Mouse (Mus musculus): ENCODE measurements at regions not wholly inside any gene's neighbourhood (a gene's known extent, or its start where the extent isn't known, plus 50 kb on each side); places are given as distances from the start of the nearest gene placed in this dataset.

- TF ChIP-seq CTCF (IDR thresholded peaks at IDR 0.05; ENCODE audit: control insufficient read depth, insufficient read depth, low read length) (no peak), POLR2A (IDR thresholded peaks at IDR 0.05; ENCODE audit: borderline replicate concordance, control insufficient read depth, low read depth, low read length) (no peak)
- Histone ChIP-seq H3K4me3 (replicated peaks; ENCODE audit: control insufficient read depth, low read depth, low read length) (no peak overlapping the region), H3K27ac (ENCODE audit: control insufficient read depth, insufficient read depth, low read depth, low read length, poor library complexity) (no peak overlapping the region), H3K4me1 (ENCODE audit: control insufficient read depth, insufficient read depth, low read length) (no peaks in the 10 kb centered on the region)
- 18% methylated on average over 24 of the region's 24 CpGs for WGBS
These were observed 213.3 kb upstream of the Bmper start for GRCm38 (mm10) chr9:23009462-23010183.

DNA sequence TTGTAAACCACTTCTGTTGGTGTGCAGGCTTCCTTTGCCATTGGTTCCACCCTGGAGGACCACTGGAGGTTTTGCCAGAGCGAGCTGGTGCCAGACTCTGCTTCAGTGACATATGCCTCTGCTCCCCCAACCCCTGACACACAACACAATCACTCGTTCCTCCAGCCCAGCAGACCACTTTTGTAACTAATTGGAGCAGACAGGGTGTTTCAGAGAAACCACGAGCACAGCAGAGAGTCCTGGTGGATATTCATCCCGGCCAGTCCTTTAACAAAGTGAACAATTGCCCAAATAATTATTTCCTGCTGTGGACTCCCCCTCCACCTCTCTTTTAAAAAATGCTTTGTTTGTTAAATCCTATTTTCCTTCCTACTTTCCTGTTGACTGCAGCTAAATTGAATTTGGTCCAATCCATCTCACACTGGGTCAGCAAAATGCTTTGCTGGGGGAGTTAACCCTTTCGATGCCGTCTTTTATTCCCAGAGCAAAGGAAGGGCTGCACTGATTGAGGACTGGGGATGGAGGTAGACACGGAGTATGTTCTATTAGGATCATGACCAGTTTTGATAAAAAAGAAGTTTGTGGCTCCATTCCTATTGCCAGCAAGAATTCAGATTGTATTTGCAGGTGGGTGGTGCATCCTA lies 211.4 kb upstream of the Bmper start:
- H3K4me3 ChIP-seq (replicated peaks; ENCODE audit: control insufficient read depth, low read depth, low read length) = no peak overlapping the region
- TF ChIP-seq CTCF (IDR thresholded peaks at IDR 0.05; ENCODE audit: control insufficient read depth, insufficient read depth, low read length) (no peak), POLR2A (IDR thresholded peaks at IDR 0.05; ENCODE audit: borderline replicate concordance, control insufficient read depth, low read depth, low read length) (no peak)
- H3K27ac ChIP-seq (ENCODE audit: control insufficient read depth, insufficient read depth, low read depth, low read length, poor library complexity) = no peak overlapping the region
- no peaks in the 10 kb centered on the region for H3K4me1 ChIP-seq (ENCODE audit: control insufficient read depth, insufficient read depth, low read length)
- WGBS = 63% methylated on average over 7 of the region's 7 CpGs

DNA sequence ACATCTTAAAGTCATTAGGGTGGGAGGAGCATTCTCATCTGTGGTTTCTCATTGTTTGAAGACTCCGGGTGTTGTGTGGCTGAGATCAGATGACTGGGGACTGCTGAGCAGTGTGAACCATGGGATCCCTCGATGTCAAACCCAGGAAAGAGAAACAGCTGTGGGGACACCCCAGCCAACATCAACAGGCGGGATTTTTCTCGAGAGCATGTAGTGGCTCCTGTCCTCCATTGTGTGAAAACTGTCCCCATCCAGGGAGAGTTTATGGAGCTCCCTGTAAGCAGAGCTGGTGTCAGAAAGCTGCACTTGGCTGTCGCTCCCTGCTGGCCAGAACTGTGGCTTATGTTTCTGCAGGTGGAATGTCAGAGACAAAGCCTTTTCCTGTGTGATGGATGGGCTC lies 210.7 kb upstream of the Bmper start:
- Histone ChIP-seq H3K4me1 (ENCODE audit: control insufficient read depth, insufficient read depth, low read length) (no peaks in the 10 kb centered on the region), H3K4me3 (replicated peaks; ENCODE audit: control insufficient read depth, low read depth, low read length) (no peak overlapping the region), H3K27ac (ENCODE audit: control insufficient read depth, insufficient read depth, low read depth, low read length, poor library complexity) (no peak overlapping the region)
- 29% methylated on average over 5 of the region's 5 CpGs for WGBS
- TF ChIP-seq CTCF (IDR thresholded peaks at IDR 0.05; ENCODE audit: control insufficient read depth, insufficient read depth, low read length) (no peak), POLR2A (IDR thresholded peaks at IDR 0.05; ENCODE audit: borderline replicate concordance, control insufficient read depth, low read depth, low read length) (no peak)

DNA sequence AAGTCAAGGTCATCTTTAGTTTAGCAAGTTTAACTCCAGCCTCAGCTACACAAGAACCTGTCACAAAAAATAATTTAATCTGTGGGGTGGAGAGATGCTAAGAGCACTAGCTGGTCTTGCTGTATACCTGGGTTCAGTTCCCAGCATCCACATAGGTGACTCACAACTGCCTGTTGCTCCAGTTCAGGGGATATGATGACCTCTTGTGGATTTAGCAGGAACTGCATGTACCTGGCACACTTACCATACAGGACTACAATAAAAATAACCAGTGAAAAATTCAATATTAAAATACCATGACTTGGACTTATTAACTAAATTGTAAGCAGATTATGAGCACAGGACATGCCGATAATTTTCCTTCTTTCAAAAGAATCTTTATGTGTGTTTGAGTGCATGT lies 206.1 kb upstream of the Bmper start:
- Histone ChIP-seq H3K27ac (ENCODE audit: control insufficient read depth, insufficient read depth, low read depth, low read length, poor library complexity) (no peak overlapping the region), H3K4me3 (replicated peaks; ENCODE audit: control insufficient read depth, low read depth, low read length) (no peak overlapping the region), H3K4me1 (ENCODE audit: control insufficient read depth, insufficient read depth, low read length) (no peaks in the 10 kb centered on the region)
- TF ChIP-seq POLR2A (IDR thresholded peaks at IDR 0.05; ENCODE audit: borderline replicate concordance, control insufficient read depth, low read depth, low read length) (no peak), CTCF (IDR thresholded peaks at IDR 0.05; ENCODE audit: control insufficient read depth, insufficient read depth, low read length) (peak; percentile 21; the same call in 1 of the 2 replicates)
- 88% methylated on average over 1 of the region's 1 CpGs for WGBS

GRCm38 (mm10) chr9:23024061-23024460 lies 198.8 kb upstream of the Bmper start:
- 80% methylated on average over 5 of the region's 5 CpGs for WGBS
- Histone ChIP-seq H3K27ac (ENCODE audit: control insufficient read depth, insufficient read depth, low read depth, low read length, poor library complexity) (no peak overlapping the region), H3K4me3 (replicated peaks; ENCODE audit: control insufficient read depth, low read depth, low read length) (no peak overlapping the region), H3K4me1 (ENCODE audit: control insufficient read depth, insufficient read depth, low read length) (no peaks in the 10 kb centered on the region; the same call in none of the 2 replicates)
- TF ChIP-seq CTCF (IDR thresholded peaks at IDR 0.05; ENCODE audit: control insufficient read depth, insufficient read depth, low read length) (no peak), POLR2A (IDR thresholded peaks at IDR 0.05; ENCODE audit: borderline replicate concordance, control insufficient read depth, low read depth, low read length) (no peak)

DNA sequence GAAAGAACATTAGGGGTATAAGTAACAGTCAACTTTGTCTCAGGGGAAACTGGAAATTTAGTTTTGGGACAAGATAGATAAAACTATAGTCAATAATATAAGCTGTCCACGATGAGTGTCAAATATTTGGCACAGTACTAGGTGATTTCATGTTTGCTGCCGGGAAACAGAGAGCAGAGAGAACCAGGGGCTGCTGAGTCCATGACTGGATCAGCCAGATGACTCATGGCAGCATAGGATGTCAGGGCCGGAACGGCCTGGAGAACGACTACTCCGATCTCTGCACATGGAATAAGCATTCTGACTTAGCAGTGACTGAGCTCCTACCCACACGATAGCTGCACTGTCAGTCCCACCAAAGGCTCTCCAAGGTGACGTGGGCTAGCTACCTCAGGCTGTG lies 197.6 kb upstream of the Bmper start:
- WGBS = 81% methylated on average over 8 of the region's 8 CpGs
- Histone ChIP-seq H3K27ac (ENCODE audit: control insufficient read depth, insufficient read depth, low read depth, low read length, poor library complexity) (no peak overlapping the region), H3K4me1 (ENCODE audit: control insufficient read depth, insufficient read depth, low read length) (no peaks in the 10 kb centered on the region; the same call in none of the 2 replicates), H3K4me3 (replicated peaks; ENCODE audit: control insufficient read depth, low read depth, low read length) (no peak overlapping the region)
- TF ChIP-seq CTCF (IDR thresholded peaks at IDR 0.05; ENCODE audit: control insufficient read depth, insufficient read depth, low read length) (no peak), POLR2A (IDR thresholded peaks at IDR 0.05; ENCODE audit: borderline replicate concordance, control insufficient read depth, low read depth, low read length) (no peak)

DNA sequence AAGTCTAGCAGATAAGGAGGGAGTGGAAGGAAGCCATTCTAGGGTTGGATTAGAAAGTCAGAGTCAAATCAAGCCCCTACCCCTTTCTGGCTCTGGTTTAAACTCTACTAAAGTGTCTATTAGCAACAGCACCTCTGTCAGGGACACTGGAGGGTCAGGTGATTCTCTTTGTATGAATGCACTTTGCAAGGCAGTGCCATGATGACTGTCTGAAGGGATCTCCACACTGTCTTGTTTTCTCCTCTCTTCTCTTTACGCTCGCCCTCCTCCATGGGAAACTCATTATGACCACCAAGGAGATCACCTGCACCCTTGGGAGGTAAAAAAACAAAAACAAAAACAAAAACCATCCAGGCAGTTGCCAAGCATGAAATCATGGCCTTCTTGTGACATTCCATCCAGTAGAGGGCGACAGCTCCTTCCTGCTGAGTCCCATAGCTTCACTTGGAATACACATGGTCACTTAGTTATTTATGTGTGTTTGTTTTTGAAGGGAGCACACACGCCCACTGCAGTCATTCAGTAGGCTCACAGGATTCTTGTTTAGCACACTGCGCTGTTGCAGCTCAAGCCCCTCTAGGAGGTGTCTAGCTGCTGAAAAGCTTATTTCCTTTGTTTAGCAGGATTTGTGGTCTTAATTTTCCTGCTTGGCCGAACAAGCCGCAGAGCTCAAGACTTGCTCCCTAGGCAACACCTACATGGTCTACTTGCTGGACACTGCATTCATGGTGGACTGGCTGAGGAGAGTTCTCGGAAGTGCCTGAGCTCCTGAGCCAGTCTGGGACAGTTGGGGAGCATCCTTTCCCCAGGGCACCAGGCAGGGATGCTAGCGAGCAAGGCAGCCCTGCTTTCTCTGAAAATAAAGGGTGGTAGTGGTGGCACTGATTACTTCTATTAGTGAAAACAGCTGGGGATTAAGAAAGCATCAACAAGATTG lies 195.2 kb upstream of the Bmper start:
- H3K4me1 ChIP-seq (ENCODE audit: control insufficient read depth, insufficient read depth, low read length) = no peaks in the 10 kb centered on the region; the same call in none of the 2 replicates
- TF ChIP-seq CTCF (IDR thresholded peaks at IDR 0.05; ENCODE audit: control insufficient read depth, insufficient read depth, low read length) = peak; percentile 42
- TF ChIP-seq POLR2A (IDR thresholded peaks at IDR 0.05; ENCODE audit: borderline replicate concordance, control insufficient read depth, low read depth, low read length) = no peak
- WGBS = 56% methylated on average over 9 of the region's 9 CpGs
- H3K27ac ChIP-seq (ENCODE audit: control insufficient read depth, insufficient read depth, low read depth, low read length, poor library complexity) = no peak overlapping the region
- no peak overlapping the region for H3K4me3 ChIP-seq (replicated peaks; ENCODE audit: control insufficient read depth, low read depth, low read length)

DNA sequence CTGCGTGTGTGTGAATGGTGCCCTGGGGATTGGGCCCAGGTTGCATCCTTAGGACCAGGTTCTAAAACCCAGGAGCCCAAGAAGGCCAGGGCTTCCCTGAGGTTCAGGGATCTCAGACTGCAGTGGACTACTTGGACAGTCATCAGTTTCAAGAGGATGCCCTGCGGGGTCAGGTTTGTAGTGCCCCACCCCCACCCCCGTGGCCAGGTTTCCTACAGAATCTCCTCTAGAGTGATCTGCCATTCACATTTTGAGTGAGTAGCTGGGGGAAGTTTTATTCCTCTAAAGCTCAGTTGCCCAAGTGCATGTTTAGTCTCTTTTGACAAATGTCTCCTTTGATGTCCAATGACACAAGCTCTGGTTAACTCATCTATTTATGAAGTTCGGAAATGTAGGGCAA lies 193.5 kb upstream of the Bmper start:
- no peak overlapping the region for H3K27ac ChIP-seq (ENCODE audit: control insufficient read depth, insufficient read depth, low read depth, low read length, poor library complexity)
- no peaks in the 10 kb centered on the region; the same call in none of the 2 replicates for H3K4me1 ChIP-seq (ENCODE audit: control insufficient read depth, insufficient read depth, low read length)
- no peak overlapping the region for H3K4me3 ChIP-seq (replicated peaks; ENCODE audit: control insufficient read depth, low read depth, low read length)
- no peak for TF ChIP-seq POLR2A (IDR thresholded peaks at IDR 0.05; ENCODE audit: borderline replicate concordance, control insufficient read depth, low read depth, low read length)
- no peak for TF ChIP-seq CTCF (IDR thresholded peaks at IDR 0.05; ENCODE audit: control insufficient read depth, insufficient read depth, low read length)
- 81% methylated on average over 4 of the region's 4 CpGs for WGBS

Measured in bone marrow, adult 2 months (tissue).